Mouse (Mus musculus): ENCODE measurements at regions not wholly inside any gene's neighbourhood (a gene's known extent, or its start where the extent isn't known, plus 50 kb on each side); places are given as distances from the start of the nearest gene placed in this dataset.

DNA sequence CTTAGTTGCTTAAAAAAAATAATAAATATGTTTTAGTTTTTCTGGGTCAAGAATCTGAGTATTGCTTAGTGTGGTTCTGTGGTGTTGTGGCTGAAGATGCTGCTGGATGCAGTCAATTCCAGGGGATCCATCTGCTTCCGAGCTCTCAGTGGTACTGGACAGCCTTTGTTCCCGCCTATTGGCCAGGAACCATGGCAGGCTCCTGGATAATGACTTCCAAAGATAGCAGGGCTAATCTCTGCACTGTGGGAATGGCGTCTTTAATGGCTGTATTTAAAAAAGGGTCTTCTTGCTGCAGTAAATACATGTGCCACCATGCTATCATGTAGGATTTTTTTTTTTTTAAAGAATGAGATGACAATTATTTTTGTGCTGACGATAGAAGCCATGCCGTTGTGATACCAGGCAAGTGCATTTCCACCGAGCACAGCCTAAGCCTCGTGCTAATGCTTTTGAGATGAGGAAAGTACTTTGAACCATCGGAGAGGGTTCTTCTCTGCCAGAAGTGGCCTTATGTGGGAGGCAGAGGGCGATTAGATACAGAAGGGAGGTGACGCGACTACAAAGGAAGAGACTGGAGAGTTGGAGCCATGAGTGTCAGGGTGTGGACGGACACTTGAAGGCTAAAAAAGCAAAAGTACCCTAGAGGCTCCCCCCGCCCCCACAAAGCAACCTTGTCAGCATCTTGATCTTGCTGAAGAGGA lies 50.7 kb upstream of the Rgs8 start:
- CTCF ChIA-PET, result interaction anchor here (0.7 kb wide), 1 partner anchor 59 kb away, joined by 19 read pairs; no protein-coding TSS in a partner anchor

DNA sequence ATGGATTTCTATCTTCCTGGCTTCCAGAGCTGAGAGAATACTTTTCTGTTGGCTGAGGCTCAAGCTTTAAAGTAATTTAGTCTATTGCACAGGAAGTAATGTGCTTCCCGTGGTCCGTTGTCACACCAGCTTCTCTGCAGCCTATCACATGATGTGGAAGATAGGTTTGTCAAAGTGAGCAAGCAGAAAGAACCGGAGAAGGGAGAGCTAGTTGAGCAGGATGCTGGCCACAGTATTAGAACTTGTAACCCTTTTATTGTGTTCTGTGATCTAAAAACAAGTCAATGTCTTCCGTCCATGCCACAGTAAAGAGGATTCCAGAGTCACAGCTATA lies 50.2 kb upstream of the Rgs8 start:
- CTCF ChIA-PET, result no interaction called here

Data from spleen, embryonic (tissue).